Mouse (Mus musculus): ENCODE results near the gene Col4a1. TPM values are rescaled to one million over a fixed set of nuclear protein-coding genes. Genes with fewer than 3 reads are reported as not detected.

Col4a1 gene
- polyA plus RNA-seq, 1 experiment from 2014 or later, result 118 TPM

DNA sequence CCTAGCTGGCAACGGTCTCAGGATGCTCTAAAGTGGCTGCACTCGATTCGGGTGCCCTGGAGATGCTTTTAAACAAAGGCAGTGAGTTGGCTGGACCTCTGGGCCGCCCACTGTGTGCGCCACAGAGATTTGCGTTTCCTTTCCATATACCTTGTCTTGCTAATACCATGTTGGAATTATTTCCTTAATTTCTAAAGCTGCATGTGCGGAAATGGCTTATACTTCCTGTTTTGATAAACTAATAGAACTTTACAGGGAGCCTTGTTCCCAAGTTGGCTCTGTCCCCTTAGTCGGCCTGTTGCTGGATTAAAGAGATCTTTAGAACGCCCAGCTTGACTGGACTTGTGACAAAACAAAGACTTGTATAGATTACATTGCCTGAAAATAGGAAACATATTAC is 35.1 kb upstream of the Col4a1 start:
- no peak overlapping the region for H3K27ac ChIP-seq
- H3K9ac ChIP-seq (replicated peaks), result no peak overlapping the region
- H3K36me3 ChIP-seq, result no peaks in the 10 kb centered on the region
- ATAC-seq (ENCODE audit: insufficient number of reproducible peaks, insufficient read depth, low FRiP score, low TSS enrichment, low read depth), result no peak
- no peak overlapping the region for H3K4me3 ChIP-seq (replicated peaks)
- no peak overlapping the region for H3K4me2 ChIP-seq
- H3K9me3 ChIP-seq, result no peaks in the 10 kb centered on the region
- peaks cover 27% of the 10 kb centered on the region; the same call in 1 of the 2 replicates for H3K4me1 ChIP-seq (replicated peaks)
- WGBS, result 81% methylated on average over 9 of the region's 9 CpGs
- H3K27me3 ChIP-seq, result no peaks in the 10 kb centered on the region

DNA sequence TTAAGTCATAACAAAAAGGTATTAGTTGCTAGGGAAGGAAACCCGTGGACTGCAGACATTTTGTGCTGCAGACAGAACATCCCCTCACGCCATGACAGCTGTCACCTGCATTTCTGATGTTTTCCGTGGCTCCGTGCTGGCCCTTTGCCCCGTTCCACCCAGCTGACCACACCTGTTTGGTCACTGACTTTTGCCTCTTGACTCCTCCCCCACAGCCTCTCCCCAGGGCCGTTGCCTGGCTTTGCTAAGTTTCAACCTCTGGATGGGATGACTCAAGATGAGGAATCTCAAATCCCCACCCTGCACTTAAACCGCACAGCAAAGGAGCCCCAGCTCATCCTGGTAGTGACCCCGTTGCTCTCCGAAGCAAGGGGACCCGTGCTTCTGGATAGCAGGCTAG is 33.6 kb upstream of the Col4a1 start:
- WGBS, result 86% methylated on average over 10 of the region's 10 CpGs

DNA sequence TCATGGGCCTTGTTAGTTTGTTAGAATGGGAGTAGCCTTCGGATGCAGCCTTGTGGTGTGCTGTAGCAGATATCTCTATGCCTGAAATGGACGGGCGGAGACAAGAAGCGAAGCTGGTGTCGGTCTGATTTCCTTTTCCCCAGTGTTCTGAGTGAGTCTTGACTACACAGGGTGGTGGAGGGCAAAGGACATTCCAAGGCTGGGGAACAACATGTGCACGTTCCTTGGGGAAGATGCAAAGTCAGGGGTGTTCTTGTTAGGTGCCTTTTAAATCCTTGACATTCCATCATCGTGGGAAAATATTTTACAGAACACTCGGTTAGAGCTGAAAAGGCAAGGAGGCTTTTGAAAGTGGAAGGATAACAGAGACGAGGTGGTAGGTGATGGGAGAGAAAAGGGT is 31.8 kb upstream of the Col4a1 start:
- WGBS, result 82% methylated on average over 9 of the region's 9 CpGs

More for the DNA sequence above, 33.6 kb upstream of the Col4a1 start:
- no peak overlapping the region for H3K9ac ChIP-seq (replicated peaks)
- H3K9me3 ChIP-seq, result no peaks in the 10 kb centered on the region
- ATAC-seq (ENCODE audit: insufficient number of reproducible peaks, insufficient read depth, low FRiP score, low TSS enrichment, low read depth), result no peak
- no peaks in the 10 kb centered on the region for H3K36me3 ChIP-seq
- no peak overlapping the region for H3K27ac ChIP-seq
- no peak overlapping the region for H3K4me3 ChIP-seq (replicated peaks)
- peaks cover 22% of the 10 kb centered on the region; the same call in 1 of the 2 replicates for H3K4me1 ChIP-seq (replicated peaks)
- no peak overlapping the region for H3K4me2 ChIP-seq
- H3K27me3 ChIP-seq, result no peaks in the 10 kb centered on the region

DNA sequence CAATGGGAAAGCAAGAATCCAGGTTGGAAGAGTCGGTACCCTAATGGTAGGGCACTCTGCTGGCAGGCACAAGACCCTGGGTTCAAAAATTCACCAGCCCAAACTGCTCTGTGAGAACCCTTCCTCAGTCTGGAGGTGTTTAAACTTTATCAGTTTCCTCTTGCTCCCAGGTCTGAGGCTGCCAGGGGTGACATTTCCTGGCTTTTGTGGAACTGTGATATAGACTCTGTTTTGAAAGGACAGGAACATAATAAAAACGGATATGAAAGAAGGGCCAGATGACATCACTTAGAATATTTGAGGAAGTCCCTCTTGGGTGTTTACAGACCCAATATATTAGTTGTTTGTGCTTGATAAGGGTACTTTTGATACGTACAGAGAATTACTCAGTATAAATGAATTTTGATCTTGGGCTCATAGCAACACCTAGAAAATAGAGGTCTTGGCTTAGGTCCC is 28.5 kb upstream of the Col4a1 start:
- 82% methylated on average over 3 of the region's 3 CpGs for WGBS
- no peaks in the 10 kb centered on the region for H3K9me3 ChIP-seq
- H3K9ac ChIP-seq (replicated peaks), result no peak overlapping the region
- ATAC-seq (ENCODE audit: insufficient number of reproducible peaks, insufficient read depth, low FRiP score, low TSS enrichment, low read depth), result no peak
- H3K4me3 ChIP-seq (replicated peaks), result no peak overlapping the region
- no peak overlapping the region for H3K27ac ChIP-seq
- no peaks in the 10 kb centered on the region for H3K27me3 ChIP-seq
- no peak overlapping the region for H3K4me2 ChIP-seq
- H3K36me3 ChIP-seq, result no peaks in the 10 kb centered on the region
- H3K4me1 ChIP-seq (replicated peaks), result peaks cover 17% of the 10 kb centered on the region; the same call in 1 of the 2 replicates

More for the DNA sequence above, 31.8 kb upstream of the Col4a1 start:
- H3K36me3 ChIP-seq, result no peaks in the 10 kb centered on the region
- peaks cover 30% of the 10 kb centered on the region for H3K4me1 ChIP-seq (replicated peaks)
- H3K27ac ChIP-seq, result no peak overlapping the region
- H3K4me3 ChIP-seq (replicated peaks), result no peak overlapping the region
- no peak for ATAC-seq (ENCODE audit: insufficient number of reproducible peaks, insufficient read depth, low FRiP score, low TSS enrichment, low read depth)
- no peak overlapping the region for H3K9ac ChIP-seq (replicated peaks)
- H3K9me3 ChIP-seq, result no peaks in the 10 kb centered on the region
- H3K4me2 ChIP-seq, result no peak overlapping the region
- H3K27me3 ChIP-seq, result no peaks in the 10 kb centered on the region

DNA sequence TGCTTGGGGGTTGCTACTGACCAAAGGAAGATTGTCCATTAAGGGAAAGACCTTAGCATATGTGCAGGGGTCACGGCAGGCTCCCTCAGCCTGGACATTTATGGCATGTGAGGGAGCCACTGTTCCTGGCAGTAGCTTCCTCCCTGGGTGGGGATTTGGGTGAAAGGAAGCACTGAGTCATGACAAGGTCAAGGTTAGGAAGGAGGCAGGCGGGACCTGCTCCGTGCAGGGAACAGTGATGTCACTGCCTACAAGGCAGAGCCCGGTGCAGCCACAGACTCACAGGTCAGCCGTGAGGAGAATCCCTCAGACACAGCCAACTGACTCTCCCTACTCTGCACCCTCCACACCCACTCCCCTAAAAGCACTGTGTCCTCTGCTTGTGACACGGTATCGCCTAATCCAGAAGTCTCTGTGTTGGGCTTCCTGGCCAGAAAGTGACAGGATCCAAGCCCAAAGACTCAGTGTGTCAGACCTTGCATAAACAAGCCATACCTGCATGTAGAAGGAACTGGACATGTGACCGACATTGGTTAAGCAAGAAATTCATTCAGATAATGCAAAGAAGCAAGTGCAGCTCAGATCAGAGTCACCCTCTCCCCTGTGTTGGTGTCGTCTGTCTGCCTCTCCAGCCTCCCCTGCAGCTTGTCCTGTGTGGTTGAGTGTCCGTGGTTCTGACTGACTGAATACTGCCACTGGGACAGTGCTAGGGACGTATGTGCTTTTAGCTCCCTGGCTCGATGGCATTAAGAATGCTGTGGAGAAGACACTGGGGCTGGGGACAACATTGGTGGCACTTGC is 27.9 kb upstream of the Col4a1 start:
- Histone ChIP-seq H3K9ac (replicated peaks) (no peak overlapping the region), H3K27ac (no peak overlapping the region), H3K27me3 (no peaks in the 10 kb centered on the region), H3K36me3 (no peaks in the 10 kb centered on the region), H3K4me3 (replicated peaks) (no peak overlapping the region), H3K4me2 (no peak overlapping the region), H3K9me3 (no peaks in the 10 kb centered on the region), H3K4me1 (replicated peaks) (peaks cover 17% of the 10 kb centered on the region; the same call in 1 of the 2 replicates)
- 60% methylated on average over 12 of the region's 12 CpGs for WGBS
- ATAC-seq (ENCODE audit: insufficient number of reproducible peaks, insufficient read depth, low FRiP score, low TSS enrichment, low read depth), result no peak

DNA sequence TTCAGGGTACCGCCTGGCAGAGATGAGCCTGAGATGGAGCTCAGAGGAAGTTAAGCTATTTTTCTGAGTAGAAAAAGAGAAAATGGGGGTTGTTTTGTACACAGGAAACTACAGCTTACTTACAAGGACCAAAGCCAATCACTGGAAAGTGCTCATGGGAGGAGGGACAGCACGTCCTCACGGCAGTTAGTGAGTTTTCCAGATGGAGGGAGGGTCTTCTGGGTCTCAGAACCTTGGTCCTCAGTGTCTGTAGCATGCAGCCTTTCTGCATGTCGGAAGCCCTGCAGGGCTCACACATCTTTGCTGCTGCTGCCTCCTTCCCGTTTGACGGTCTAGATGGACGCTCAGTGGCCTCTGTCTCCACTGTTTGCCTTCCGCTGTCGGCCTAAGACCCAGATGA is 25.9 kb upstream of the Col4a1 start:
- Histone ChIP-seq H3K9ac (replicated peaks) (no peak overlapping the region), H3K27ac (no peak overlapping the region), H3K4me1 (replicated peaks) (peaks cover 8% of the 10 kb centered on the region; the same call in 1 of the 2 replicates), H3K27me3 (no peaks in the 10 kb centered on the region), H3K9me3 (no peaks in the 10 kb centered on the region), H3K4me2 (no peak overlapping the region), H3K4me3 (replicated peaks) (no peak overlapping the region), H3K36me3 (no peaks in the 10 kb centered on the region)
- 85% methylated on average over 9 of the region's 9 CpGs for WGBS
- ATAC-seq (ENCODE audit: insufficient number of reproducible peaks, insufficient read depth, low FRiP score, low TSS enrichment, low read depth), result no peak

DNA sequence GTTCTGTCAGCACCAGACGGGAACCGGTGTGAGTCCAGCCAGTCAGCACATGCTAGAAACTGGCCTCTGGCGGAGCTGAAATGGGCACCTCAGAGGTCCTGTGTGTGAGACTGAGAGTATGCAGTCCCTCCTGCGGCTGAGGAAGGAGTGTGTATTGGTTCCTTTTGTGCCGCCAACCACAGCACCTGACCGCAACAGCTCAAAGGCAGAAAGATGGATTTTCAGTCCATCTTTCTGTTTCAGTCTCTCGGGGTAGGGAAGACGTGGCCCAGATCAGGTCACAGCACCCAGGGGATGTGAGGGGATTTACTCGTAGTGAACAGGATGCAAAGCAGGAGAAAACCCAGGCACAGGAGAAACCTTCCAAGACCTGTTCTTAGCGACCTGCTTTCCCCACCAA is 25.0 kb upstream of the Col4a1 start:
- no peak overlapping the region for H3K4me2 ChIP-seq
- 84% methylated on average over 10 of the region's 10 CpGs for WGBS
- peaks cover 8% of the 10 kb centered on the region; the same call in 1 of the 2 replicates for H3K4me1 ChIP-seq (replicated peaks)
- no peak overlapping the region for H3K4me3 ChIP-seq (replicated peaks)
- H3K36me3 ChIP-seq, result no peaks in the 10 kb centered on the region
- no peak overlapping the region for H3K9ac ChIP-seq (replicated peaks)
- no peak overlapping the region for H3K27ac ChIP-seq
- no peaks in the 10 kb centered on the region for H3K9me3 ChIP-seq
- no peak for ATAC-seq (ENCODE audit: insufficient number of reproducible peaks, insufficient read depth, low FRiP score, low TSS enrichment, low read depth)
- no peaks in the 10 kb centered on the region for H3K27me3 ChIP-seq

DNA sequence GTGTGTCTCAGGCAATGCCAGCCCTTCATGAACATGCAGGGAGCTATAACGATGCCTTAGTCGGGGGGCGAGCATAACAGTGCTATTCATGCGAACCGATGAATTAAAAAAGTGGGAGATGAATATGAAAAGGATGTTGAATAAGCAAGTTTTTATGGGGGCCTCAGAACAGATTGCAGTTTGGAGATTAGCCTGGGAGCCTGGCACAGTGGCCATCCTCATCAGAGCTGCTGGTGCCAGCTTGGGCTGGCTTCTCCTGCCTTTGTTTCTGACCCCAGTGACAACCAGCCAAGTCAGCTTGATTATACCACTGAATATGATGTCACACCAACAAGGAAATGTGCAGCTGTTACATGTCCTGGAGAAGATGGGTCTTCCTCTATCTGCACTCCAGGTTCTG is 23.7 kb upstream of the Col4a1 start:
- no peak overlapping the region for H3K9ac ChIP-seq (replicated peaks)
- no peak for ATAC-seq (ENCODE audit: insufficient number of reproducible peaks, insufficient read depth, low FRiP score, low TSS enrichment, low read depth)
- no peak overlapping the region for H3K4me2 ChIP-seq
- no peaks in the 10 kb centered on the region for H3K27me3 ChIP-seq
- WGBS, result 94% methylated on average over 5 of the region's 5 CpGs
- H3K36me3 ChIP-seq, result no peaks in the 10 kb centered on the region
- no peak overlapping the region for H3K4me3 ChIP-seq (replicated peaks)
- no peak overlapping the region for H3K27ac ChIP-seq
- H3K4me1 ChIP-seq (replicated peaks), result peaks cover 8% of the 10 kb centered on the region; the same call in 1 of the 2 replicates
- H3K9me3 ChIP-seq, result no peaks in the 10 kb centered on the region

DNA sequence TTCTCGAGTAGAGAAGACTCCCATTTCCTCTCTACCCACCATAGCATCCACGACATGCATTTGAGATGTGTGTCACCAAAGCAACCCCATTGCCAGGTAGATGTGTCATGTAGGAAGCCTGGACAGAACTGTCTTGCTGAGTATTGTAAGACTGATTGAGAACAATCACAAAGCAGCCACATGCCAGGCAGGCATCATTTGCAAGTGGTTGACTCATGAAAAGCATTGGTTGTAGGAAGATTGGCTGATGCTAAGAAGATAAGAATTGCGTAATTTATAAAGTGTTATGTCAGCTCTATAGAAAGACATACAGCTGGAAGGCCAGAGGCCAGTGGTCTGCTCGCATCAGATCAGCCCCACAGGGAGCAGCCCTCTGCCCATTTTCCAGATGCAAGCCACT is 22.6 kb upstream of the Col4a1 start:
- Histone ChIP-seq H3K27me3 (no peaks in the 10 kb centered on the region), H3K9ac (replicated peaks) (no peak overlapping the region), H3K4me1 (replicated peaks) (peaks cover under 1% of the 10 kb centered on the region; the same call in 1 of the 2 replicates), H3K4me2 (no peak overlapping the region), H3K36me3 (no peaks in the 10 kb centered on the region), H3K9me3 (no peaks in the 10 kb centered on the region), H3K27ac (no peak overlapping the region), H3K4me3 (replicated peaks) (no peak overlapping the region)
- 84% methylated on average over 4 of the region's 4 CpGs for WGBS
- no peak for ATAC-seq (ENCODE audit: insufficient number of reproducible peaks, insufficient read depth, low FRiP score, low TSS enrichment, low read depth)

DNA sequence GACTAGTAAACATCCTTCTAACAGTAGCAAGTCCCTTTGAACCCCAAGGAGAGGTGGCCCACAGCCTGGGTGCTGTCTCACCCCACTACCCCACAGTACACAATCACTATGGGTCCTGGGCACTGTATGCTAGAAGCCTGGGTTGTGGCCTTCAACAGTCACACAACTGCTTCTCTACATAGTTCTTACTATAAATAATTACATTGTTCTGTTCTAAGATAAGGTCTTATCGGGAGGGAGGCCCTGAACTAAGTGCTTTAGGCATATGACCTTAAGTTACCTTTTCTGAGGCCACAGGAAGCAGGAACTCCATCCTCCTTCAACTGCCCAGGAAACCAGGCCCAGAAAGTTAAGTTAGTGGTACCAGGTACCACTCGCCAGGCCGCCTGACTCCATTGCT is 21.9 kb upstream of the Col4a1 start:
- no peaks in the 10 kb centered on the region for H3K36me3 ChIP-seq
- no peaks in the 10 kb centered on the region for H3K4me1 ChIP-seq (replicated peaks)
- H3K9ac ChIP-seq (replicated peaks), result no peak overlapping the region
- no peaks in the 10 kb centered on the region for H3K9me3 ChIP-seq
- no peak overlapping the region for H3K27ac ChIP-seq
- no peak overlapping the region for H3K4me2 ChIP-seq
- H3K4me3 ChIP-seq (replicated peaks), result no peak overlapping the region
- no peak for ATAC-seq (ENCODE audit: insufficient number of reproducible peaks, insufficient read depth, low FRiP score, low TSS enrichment, low read depth)
- 84% methylated on average over 3 of the region's 3 CpGs for WGBS
- no peaks in the 10 kb centered on the region for H3K27me3 ChIP-seq

DNA sequence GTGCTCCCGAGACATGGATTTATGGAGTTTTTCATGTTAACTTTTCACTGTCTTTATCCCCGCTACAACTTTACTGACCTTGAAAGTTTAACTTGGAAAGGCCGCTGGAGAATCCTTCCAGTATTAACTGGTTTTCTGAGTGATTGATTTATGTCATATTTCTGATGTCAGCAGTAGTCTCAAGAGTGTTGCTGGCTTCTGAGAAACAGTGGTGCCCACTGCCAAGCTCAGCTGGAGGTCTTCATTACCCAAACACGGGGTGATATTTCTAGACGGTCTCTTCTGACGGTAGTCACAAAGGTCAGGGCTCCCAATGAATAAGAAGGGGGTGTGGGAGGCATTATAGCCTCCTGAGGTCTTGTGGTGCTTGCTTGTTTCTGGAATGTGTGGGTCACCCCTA is 21.1 kb upstream of the Col4a1 start:
- no peaks in the 10 kb centered on the region for H3K9me3 ChIP-seq
- no peak overlapping the region for H3K4me3 ChIP-seq (replicated peaks)
- H3K4me2 ChIP-seq, result no peak overlapping the region
- no peaks in the 10 kb centered on the region for H3K4me1 ChIP-seq (replicated peaks)
- H3K36me3 ChIP-seq, result no peaks in the 10 kb centered on the region
- WGBS, result 83% methylated on average over 6 of the region's 6 CpGs
- ATAC-seq (ENCODE audit: insufficient number of reproducible peaks, insufficient read depth, low FRiP score, low TSS enrichment, low read depth), result no peak
- H3K27ac ChIP-seq, result no peak overlapping the region
- H3K9ac ChIP-seq (replicated peaks), result no peak overlapping the region
- no peaks in the 10 kb centered on the region for H3K27me3 ChIP-seq

DNA sequence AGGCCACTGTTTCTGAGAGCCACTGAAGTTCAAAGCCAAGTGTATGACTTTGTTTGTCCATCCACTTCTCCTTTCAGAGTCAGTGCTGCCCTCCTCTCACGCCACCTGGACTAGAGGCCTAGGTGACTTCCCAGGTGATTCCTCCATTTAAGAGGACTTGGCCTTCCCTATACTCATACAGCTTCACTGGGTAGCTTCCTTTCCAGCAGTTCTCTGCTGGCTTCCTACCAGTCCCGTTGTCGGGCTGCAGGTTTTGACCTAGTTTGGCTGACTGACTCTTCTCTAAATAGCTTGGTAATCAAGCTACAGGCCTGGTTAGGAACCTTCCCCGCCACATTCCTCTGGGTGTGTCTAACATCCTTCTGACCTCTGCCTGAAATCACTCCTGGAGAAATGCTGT is 18.9 kb upstream of the Col4a1 start:
- WGBS, result 77% methylated on average over 4 of the region's 4 CpGs
- no peak for ATAC-seq (ENCODE audit: insufficient number of reproducible peaks, insufficient read depth, low FRiP score, low TSS enrichment, low read depth)

More for the DNA sequence above, 18.9 kb upstream of the Col4a1 start:
- Histone ChIP-seq H3K36me3 (no peaks in the 10 kb centered on the region), H3K4me2 (no peak overlapping the region), H3K4me1 (replicated peaks) (peaks cover 16% of the 10 kb centered on the region), H3K4me3 (replicated peaks) (no peak overlapping the region), H3K9me3 (no peaks in the 10 kb centered on the region), H3K9ac (replicated peaks) (no peak overlapping the region), H3K27ac (no peak overlapping the region), H3K27me3 (no peaks in the 10 kb centered on the region)

Data from limb, embryonic 12.5 days (tissue).